Mouse (Mus musculus): ENCODE measurements around the gene Prrc2b. TPM values are rescaled to one million over a fixed set of nuclear protein-coding genes. Genes with fewer than 3 reads are reported as not detected.

Gene Prrc2b
- polyA plus RNA-seq, 1 experiment from 2014 or later, result 7.5 TPM

DNA sequence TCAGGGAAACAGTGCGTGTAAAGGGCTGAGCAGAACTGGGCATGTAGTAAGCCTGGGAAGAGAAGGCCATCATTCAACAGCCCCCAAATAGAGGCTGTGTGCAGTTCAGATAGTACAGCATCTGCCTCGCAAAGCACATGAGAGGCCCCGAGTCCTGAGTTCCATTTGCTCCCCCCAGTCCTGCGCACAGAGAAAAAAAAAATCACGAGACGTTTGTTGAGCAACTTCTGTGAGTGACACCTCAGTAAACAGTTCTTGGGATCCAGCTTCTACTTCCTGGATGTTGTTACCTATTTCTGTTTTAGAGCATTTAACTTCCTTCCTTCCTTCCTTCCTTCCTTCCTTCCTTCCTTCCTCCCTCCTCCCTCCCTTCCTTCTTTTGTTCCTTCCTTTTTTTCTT is 9.3 kb upstream of the Prrc2b start:
- no peak overlapping the region for H3K4me3 ChIP-seq (ENCODE audit: low read depth, low read length)
- no peaks in the 10 kb centered on the region for H3K27me3 ChIP-seq (ENCODE audit: insufficient read depth, low read length)
- no peak overlapping the region for H3K4me2 ChIP-seq (ENCODE audit: low read depth, low read length)
- 0 out of 2 replicates have a peak overlapping the region, but pooled peaks have one; percentile 32 for H3K27ac ChIP-seq (ENCODE audit: low read depth)
- H3K9me3 ChIP-seq (ENCODE audit: low read length), result no peaks in the 10 kb centered on the region
- no peak for DNase-seq
- no peak for ATAC-seq
- WGBS (ENCODE audit: insufficient replicate concordance), result 47% methylated on average over 6 of the region's 6 CpGs
- no peak overlapping the region for H3K9ac ChIP-seq (replicated peaks)
- TF ChIP-seq CTCF (IDR thresholded peaks at IDR 0.05; ENCODE audit: low read depth) (no peak), EP300 (IDR thresholded peaks at IDR 0.05; ENCODE audit: low read depth) (no peak)
- no peaks in the 10 kb centered on the region for H3K36me3 ChIP-seq (replicated peaks; ENCODE audit: insufficient read depth, low read length)
- H3K4me1 ChIP-seq (ENCODE audit: insufficient read depth), result peaks cover 31% of the 10 kb centered on the region

GRCm38 (mm10) chr2:32142368-32142767 is 8.5 kb upstream of the Prrc2b start:
- Histone ChIP-seq H3K4me3 (ENCODE audit: low read depth, low read length) (no peak overlapping the region), H3K9me3 (ENCODE audit: low read length) (no peaks in the 10 kb centered on the region), H3K4me1 (ENCODE audit: insufficient read depth) (peaks cover 26% of the 10 kb centered on the region), H3K36me3 (replicated peaks; ENCODE audit: insufficient read depth, low read length) (no peaks in the 10 kb centered on the region), H3K27ac (ENCODE audit: low read depth) (no peak overlapping the region), H3K9ac (replicated peaks) (no peak overlapping the region), H3K4me2 (ENCODE audit: low read depth, low read length) (no peak overlapping the region), H3K27me3 (ENCODE audit: insufficient read depth, low read length) (no peaks in the 10 kb centered on the region)
- no peak for ATAC-seq
- no peak for TF ChIP-seq EP300 (IDR thresholded peaks at IDR 0.05; ENCODE audit: low read depth)
- TF ChIP-seq CTCF (IDR thresholded peaks at IDR 0.05; ENCODE audit: low read depth), result no peak
- WGBS (ENCODE audit: insufficient replicate concordance), result 62% methylated on average over 6 of the region's 6 CpGs
- no peak for DNase-seq

GRCm38 (mm10) chr2:32144633-32145032 is 6.2 kb upstream of the Prrc2b start:
- H3K9me3 ChIP-seq (ENCODE audit: low read length), result no peaks in the 10 kb centered on the region
- H3K27me3 ChIP-seq (ENCODE audit: insufficient read depth, low read length), result no peaks in the 10 kb centered on the region
- peaks cover 13% of the 10 kb centered on the region for H3K4me1 ChIP-seq (ENCODE audit: insufficient read depth)
- DNase-seq (no peak), ATAC-seq (peak; percentile 24)
- no peak overlapping the region for H3K4me3 ChIP-seq (ENCODE audit: low read depth, low read length)
- 50% methylated on average over 5 of the region's 5 CpGs for WGBS (ENCODE audit: insufficient replicate concordance)
- no peak overlapping the region for H3K9ac ChIP-seq (replicated peaks)
- no peaks in the 10 kb centered on the region for H3K36me3 ChIP-seq (replicated peaks; ENCODE audit: insufficient read depth, low read length)
- TF ChIP-seq CTCF (IDR thresholded peaks at IDR 0.05; ENCODE audit: low read depth), result no peak
- 0 out of 2 replicates have a peak, but pooled peaks have one; percentile 43 for TF ChIP-seq EP300 (IDR thresholded peaks at IDR 0.05; ENCODE audit: low read depth)
- no peak overlapping the region for H3K4me2 ChIP-seq (ENCODE audit: low read depth, low read length)
- H3K27ac ChIP-seq (ENCODE audit: low read depth), result peak overlapping the region; percentile 3; the same call in 1 of the 2 replicates

- no peak for TF ChIP-seq EP300 (IDR thresholded peaks at IDR 0.05; ENCODE audit: low read depth)
- no peak for TF ChIP-seq CTCF (IDR thresholded peaks at IDR 0.05; ENCODE audit: low read depth)
- H3K27ac ChIP-seq (ENCODE audit: low read depth), result no peak overlapping the region
- no peak overlapping the region for H3K4me3 ChIP-seq (ENCODE audit: low read depth, low read length)
- WGBS (ENCODE audit: insufficient replicate concordance), result 70% methylated on average over 5 of the region's 5 CpGs
- no peak for DNase-seq
- no peaks in the 10 kb centered on the region for H3K27me3 ChIP-seq (ENCODE audit: insufficient read depth, low read length)
- H3K4me1 ChIP-seq (ENCODE audit: insufficient read depth), result peaks cover 6% of the 10 kb centered on the region
- H3K4me2 ChIP-seq (ENCODE audit: low read depth, low read length), result no peak overlapping the region
- H3K9ac ChIP-seq (replicated peaks), result no peak overlapping the region
- ATAC-seq, result no peak
- H3K9me3 ChIP-seq (ENCODE audit: low read length), result no peaks in the 10 kb centered on the region
- H3K36me3 ChIP-seq (replicated peaks; ENCODE audit: insufficient read depth, low read length), result no peaks in the 10 kb centered on the region
Measured at GRCm38 (mm10) chr2:32146617-32147162, 4.2 kb upstream of the Prrc2b start.

GRCm38 (mm10) chr2:32150135-32150534 is 747 bp upstream of the Prrc2b start:
- 47% methylated on average over 1 of the region's 1 CpGs for WGBS (ENCODE audit: insufficient replicate concordance)
- TF ChIP-seq EP300 (IDR thresholded peaks at IDR 0.05; ENCODE audit: low read depth) (no peak), CTCF (IDR thresholded peaks at IDR 0.05; ENCODE audit: low read depth) (no peak)
- no peaks in the 10 kb centered on the region for H3K9me3 ChIP-seq (ENCODE audit: low read length)
- no peaks in the 10 kb centered on the region for H3K27me3 ChIP-seq (ENCODE audit: insufficient read depth, low read length)
- H3K4me3 ChIP-seq (ENCODE audit: low read depth, low read length), result peak overlapping the region; percentile 97
- no peak for DNase-seq
- peaks cover 35% of the 10 kb centered on the region for H3K4me1 ChIP-seq (ENCODE audit: insufficient read depth)
- peak overlapping the region; percentile 86 for H3K4me2 ChIP-seq (ENCODE audit: low read depth, low read length)
- ATAC-seq, result no peak
- no peak overlapping the region; the same call in 1 of the 2 replicates for H3K9ac ChIP-seq (replicated peaks)
- H3K27ac ChIP-seq (ENCODE audit: low read depth), result no peak overlapping the region
- H3K36me3 ChIP-seq (replicated peaks; ENCODE audit: insufficient read depth, low read length), result no peaks in the 10 kb centered on the region

DNA sequence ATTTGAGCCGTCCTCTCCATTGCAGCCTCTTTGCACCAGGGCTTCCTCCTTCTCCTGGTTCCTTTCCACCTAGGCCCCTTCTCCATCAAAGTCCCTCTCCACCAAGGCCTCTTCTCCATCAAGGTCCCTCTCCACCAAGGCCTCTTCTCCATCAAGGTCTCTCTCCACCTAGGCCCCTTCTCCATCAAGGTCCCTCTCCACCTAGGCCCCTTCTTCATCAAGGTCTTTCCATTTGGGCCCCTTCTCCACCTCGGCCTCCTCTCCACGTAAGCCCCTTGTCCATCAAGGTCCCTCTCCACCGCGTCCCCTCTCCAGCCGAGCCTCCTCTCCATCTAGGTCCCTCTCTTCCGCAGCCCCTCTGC is 339 bp upstream of the Prrc2b start:
- Histone ChIP-seq H3K4me3 (ENCODE audit: low read depth, low read length) (peak overlapping the region; percentile 97), H3K4me2 (ENCODE audit: low read depth, low read length) (peak overlapping the region; percentile 86), H3K27ac (ENCODE audit: low read depth) (peak overlapping the region; percentile 99), H3K9ac (replicated peaks) (peak overlapping the region; percentile 97), H3K27me3 (ENCODE audit: insufficient read depth, low read length) (no peaks in the 10 kb centered on the region), H3K36me3 (replicated peaks; ENCODE audit: insufficient read depth, low read length) (no peaks in the 10 kb centered on the region), H3K9me3 (ENCODE audit: low read length) (no peaks in the 10 kb centered on the region), H3K4me1 (ENCODE audit: insufficient read depth) (peaks cover 39% of the 10 kb centered on the region)
- DNase-seq (no peak), ATAC-seq (no peak)
- WGBS (ENCODE audit: insufficient replicate concordance), result 7% methylated on average over 7 of the region's 7 CpGs
- no peak for TF ChIP-seq EP300 (IDR thresholded peaks at IDR 0.05; ENCODE audit: low read depth)
- TF ChIP-seq CTCF (IDR thresholded peaks at IDR 0.05; ENCODE audit: low read depth), result no peak
